Mouse (Mus musculus) spleen, adult 18-20 months (tissue): ENCODE data around the gene Kank3.

ENCODE experiments used
- DNase-seq, 2 experiments: peaks; one replicate each; pipeline ENCODE4 v3.0.0; 2022; ENCODE audit warnings: mixed read lengths in 2 of 2

Gene Kank3

DNA sequence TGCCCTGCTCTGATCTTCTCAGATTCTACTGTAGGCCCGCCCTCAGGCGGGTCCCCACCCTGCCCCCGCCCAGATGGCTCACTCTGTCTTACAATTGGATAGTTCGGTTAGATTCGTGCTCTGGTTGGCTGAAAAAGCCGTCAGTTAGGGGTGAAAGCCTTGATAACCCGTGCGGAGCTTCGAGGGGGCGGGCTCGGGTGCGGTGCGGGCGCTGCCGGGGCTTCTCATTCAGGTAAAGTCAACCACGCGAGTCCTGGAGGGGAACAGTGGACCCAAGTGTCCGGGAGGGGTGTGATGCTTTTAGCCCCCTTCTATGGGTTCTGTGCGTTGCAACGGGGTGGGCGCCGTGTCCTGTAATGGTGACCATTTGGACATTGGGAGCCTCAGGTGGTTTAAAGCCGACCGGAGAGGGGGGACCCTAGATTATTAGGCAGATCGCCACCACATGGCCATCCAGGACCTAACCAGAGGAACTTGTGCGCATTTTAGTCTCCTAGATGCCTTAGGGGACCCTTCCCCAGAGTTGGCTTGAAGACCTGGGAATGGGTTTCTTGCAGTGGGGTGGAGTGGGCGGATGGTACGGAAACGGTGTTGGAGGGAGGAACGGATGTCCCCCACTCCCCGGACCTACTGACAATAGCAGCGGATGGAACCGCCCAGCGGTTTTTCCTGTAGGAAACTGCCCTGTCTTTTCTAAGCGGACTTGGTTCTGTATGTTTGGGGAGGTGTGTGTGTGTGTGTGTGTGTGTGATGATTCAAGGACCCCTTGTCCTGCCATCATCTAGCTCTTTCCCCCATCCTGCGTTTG is at the start of gene Kank3:
Kank3 (plus strand) TSS at position 186 of the 808 bp plus-strand sequence.
- DNase-seq = peak; percentile 56 to 74

DNA sequence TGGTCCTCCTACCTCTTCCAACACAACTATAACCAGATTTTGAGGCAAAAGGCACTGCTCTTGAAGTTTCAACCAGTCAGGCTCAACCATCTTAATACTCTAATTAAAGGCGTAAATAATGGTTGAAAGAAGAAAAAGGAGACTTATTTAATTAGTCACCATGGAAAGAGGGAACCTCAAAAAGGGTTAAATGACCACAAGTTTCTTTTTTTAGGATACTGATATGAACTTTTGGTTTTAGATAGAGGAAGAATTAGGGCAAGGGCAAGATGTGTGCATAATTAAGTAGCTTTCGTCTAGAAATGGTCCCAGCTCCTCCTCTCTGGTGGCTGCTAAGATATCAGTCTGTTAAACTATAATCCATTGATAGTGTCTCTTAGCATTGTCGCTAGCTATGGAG is 43.9 kb upstream of the Kank3 start:
- DNase-seq = no peak

DNA sequence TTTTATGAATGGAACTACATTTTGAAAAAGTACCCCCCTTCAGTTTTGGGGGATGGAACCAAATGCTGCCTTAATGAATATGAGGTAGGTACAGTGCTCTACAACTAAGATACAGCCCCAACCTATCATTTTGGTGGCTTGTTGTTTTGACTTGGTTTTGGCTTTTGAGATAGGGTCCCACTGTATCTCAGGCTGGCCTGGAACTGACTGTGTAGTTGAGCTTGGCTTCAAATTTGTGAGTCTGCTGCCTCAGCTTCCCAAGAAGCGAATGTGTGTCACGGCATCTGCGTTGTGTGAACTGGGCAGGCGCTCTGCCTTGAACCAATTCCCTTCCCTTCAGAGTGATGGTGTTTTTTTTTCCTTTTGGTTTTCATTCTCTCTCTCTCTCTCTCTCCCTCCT is 38.7 kb upstream of the Kank3 start:
- no peak for DNase-seq

- DNase-seq = no peak
Observed at GRCm38 (mm10) chr17:33773426-33773825, 36.9 kb upstream of the Kank3 start.

DNA sequence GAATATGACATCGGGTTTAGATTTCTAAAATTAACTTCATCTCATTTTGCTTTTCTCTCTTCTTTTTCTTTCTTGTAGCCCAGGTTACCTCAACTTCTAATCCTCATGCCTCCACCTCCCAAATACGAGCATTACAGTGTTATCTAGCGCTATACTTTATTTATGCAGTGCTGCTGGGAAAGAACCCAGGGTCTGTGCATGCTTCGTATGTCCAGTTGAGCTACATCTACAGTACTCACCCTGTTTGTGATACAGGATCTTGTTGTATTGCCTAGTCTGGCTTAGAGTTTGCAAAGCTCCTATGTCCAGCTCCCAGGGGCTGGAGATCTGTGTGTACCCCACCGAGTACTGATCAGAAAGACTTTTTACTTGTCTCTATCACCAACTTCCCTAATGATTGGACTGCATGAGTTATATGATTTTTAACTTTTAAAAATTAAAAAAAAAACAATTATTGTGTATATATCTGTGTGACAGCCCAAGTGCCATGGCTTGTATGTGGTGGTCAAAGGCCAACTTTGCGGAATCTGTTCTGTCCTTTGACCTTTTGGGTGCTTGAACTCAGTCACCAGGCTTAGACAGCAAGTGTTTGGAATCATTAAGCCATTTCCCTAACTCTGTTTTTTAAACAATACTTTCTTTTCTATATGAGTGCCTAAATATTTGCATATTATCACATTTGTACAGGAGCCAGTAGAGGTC is 36.3 kb upstream of the Kank3 start:
- DNase-seq = no peak

DNA sequence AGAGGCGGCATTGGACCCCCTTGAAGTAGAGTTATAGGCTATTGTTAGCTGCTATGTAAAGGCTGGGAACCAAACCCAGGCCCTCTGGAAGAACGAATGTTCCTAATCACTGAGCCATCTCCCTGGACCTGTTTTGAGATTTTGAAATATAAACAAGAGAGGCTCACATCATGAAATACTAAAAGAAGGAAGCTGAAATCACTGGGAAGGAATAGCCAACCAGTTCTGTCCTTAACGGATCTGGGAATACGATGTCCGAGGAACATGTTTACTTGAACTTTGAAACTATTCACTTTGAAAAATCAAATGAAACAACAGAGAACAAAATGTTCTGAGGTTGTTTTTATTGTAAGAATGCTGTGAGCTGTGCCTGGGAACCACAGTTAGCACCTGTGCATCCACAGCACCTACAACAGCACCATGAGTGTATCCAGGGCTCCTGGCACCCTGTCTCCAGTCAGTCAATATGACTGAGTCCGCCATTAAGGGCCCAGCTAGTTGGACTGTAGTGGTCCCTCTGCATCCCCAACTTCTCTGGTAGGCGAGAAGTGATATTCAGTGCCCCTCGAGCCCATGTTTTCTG is 35.7 kb upstream of the Kank3 start:
- DNase-seq = no peak

DNA sequence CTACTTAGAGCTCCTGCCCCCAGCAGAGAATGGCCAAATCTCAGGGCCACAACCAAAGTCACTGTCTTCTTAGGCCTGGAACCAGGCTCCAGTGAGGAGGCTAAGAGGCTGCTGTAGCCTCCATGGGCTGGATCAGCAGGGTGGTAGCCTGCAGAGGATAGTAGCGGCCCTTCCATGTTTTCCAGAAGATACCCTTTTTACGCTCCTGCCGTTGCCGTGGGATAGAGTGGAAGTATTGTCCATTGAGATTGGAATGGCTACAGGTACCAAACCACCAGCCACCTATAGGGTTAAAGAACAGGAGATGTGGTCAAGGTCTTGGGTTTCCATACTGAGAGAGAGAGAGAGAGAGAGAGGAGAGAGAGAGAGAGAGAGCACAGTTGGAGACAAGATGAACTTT is 35.0 kb upstream of the Kank3 start:
- no peak for DNase-seq

- peak; percentile 33 to 43 for DNase-seq
Observed at GRCm38 (mm10) chr17:33779271-33779966, 30.9 kb upstream of the Kank3 start.

DNA sequence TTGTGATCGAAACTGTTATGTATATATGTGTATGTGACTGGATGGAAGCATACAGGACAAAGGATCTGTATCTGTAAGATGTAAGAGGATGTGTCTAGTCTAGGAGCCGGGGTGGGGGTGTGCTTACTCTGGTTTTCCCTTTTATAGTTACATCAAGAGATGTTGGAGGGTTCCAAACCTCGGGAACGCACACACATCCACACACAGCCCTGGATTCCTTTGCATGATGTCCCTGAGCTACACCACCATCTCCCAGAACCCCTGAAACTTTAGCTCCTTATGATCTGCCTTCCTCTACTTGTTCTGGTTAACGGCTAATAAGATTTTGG is 30.4 kb upstream of the Kank3 start:
- DNase-seq = no peak

DNA sequence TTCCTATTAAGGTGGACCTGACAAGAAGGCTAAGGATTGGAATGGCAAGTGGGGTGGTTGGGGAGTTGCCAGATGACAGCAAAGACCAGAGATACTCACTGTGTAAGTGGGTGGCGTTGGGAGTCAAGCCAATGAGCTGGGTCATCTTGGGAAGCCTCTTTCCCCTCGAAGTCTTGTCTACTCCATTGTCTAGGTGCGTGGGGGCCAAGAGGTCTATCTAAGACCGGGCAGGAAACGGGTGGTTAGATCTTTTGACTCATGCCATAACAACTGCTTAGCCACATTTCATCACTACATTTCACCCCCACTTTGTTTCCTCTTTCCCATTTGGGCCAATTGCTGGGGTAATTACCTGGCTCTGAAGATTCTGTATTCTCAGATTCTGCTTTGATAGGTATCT is 29.9 kb upstream of the Kank3 start:
- DNase-seq = no peak

DNA sequence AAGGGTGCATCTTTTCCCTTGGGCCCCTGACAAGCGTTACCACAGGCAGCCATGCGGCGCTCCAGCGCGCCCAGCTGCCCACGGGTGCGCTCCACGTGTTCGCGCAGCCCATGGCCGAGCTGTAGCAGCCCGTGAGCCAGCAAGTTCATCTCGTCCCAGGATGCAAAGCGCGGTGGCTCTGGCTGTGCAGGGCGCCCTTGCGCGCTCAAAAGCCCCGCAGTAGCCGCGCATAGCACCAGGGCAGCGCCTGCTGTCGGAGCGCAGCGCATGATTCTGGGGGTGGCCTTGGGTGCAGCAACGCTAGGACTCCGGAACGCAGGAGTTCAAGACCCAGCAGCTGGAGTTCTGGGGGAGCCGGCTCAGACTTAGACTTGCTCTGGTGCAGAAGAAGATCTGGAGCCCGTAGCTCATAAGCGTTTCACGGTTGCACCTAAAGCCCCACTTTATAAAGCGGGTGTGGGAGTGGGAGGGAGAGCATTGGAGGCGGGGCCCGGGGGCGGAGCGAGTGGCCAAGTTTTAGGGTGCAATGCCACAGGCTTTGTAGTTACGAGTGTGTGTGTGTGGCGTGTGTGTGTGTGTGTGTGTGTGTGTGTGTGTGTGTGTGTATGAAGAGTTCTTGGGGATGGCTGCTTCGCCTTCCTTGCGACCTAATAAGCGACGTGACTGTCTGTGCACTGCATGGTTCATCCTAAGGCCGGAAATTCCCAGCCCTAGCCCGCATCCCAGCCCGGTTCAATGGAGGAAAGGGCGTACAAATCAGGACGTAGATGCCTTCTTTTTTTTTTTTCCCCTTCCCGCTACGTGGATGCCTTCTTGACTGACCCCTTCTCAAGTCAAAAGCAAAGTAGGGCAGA is 29.0 kb upstream of the Kank3 start, which contains the start of gene Angptl4:
Angptl4 (minus strand) TSS at position 707 of the 854 bp plus-strand sequence.
- DNase-seq = peak; percentile 54 to 65

- no peak for DNase-seq
Observed at GRCm38 (mm10) chr17:33782067-33782466, 28.3 kb upstream of the Kank3 start.

DNA sequence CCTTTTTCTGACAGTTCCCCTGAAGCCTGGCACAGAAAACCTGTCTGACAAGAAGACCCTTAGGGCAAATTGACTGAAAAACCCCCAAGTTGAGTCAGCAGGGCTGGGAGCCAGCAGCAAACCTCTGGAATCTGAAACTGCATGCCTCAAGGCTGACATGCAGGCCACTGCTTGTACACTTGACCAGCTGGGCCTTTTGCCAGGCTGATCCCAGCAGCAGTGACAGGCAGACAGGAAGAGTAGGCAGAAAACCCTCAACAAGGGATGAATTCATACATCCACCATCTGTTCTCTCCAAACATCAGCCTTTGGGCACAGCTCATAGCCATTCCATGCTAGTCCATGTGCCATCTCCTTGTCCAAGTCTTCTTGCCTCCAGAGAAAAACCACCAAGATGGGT is 26.9 kb upstream of the Kank3 start:
- peak in 1 of 2 experiments; percentile 29 for DNase-seq

GRCm38 (mm10) chr17:33784939-33785338 is 25.4 kb upstream of the Kank3 start:
- DNase-seq = no peak

GRCm38 (mm10) chr17:33786375-33786774 is 23.9 kb upstream of the Kank3 start:
- DNase-seq = no peak

GRCm38 (mm10) chr17:33788732-33789131 is 21.6 kb upstream of the Kank3 start:
- no peak for DNase-seq

DNA sequence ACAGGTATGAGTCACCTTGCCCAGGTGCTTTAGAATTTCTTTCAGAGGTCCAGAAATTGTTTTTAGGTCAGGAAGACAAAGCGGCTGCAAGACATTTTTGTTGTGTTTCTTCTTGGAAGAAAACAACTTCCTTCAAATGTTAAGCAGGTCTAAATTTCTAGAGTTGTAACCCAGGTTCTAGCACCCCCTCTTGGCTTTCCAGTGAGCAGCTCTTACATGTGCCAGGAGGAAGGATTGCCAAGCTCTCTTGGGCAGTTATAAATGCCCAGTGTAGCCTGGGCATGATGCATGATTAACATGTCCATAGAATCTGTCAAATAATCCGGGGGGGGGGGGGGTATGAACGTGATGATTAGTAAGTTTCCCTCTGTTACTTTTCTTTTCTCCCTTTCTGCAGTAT is 12.0 kb upstream of the Kank3 start:
- DNase-seq = no peak

GRCm38 (mm10) chr17:33799277-33799676 is 11.0 kb upstream of the Kank3 start:
- no peak for DNase-seq

DNA sequence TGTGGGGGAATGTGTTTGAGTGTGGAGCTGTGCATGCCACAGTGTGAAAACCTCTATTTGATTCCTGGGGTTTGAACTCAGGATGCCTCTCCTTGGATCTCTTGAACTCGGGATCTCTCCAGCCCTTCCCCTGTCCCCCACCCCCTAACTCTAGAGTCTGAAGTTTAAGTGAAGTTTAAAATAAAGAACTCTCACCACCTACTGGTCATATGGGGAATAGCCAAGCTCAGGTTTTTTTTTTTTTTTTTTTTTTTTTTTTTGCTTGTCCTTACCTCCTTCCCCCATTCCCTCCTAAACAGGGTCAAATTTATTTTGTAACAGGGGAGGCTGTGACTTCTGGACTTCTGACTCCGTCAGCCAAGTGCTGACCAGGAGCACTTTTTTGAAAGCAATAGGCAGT is 8.1 kb upstream of the Kank3 start:
- DNase-seq = no peak

- DNase-seq = no peak
Observed at GRCm38 (mm10) chr17:33804205-33804604, 6.1 kb upstream of the Kank3 start.

- DNase-seq = no peak
Observed at GRCm38 (mm10) chr17:33804745-33805144, 5.6 kb upstream of the Kank3 start.

- no peak for DNase-seq
Observed at GRCm38 (mm10) chr17:33807181-33807888, 3.0 kb upstream of the Kank3 start.
